Mouse (Mus musculus): ENCODE data around the gene Nit2. TPM values are rescaled to one million over a fixed set of nuclear protein-coding genes. Genes with fewer than 3 reads are reported as not detected.
A peak's percentile ranks its signal among the peaks of the same experiment; 100 is the strongest.

Gene Nit2
- 52.6 and 53.7 TPM in 2 replicates for polyA plus RNA-seq (2014; fragmentation: Nextera tagmentation; extraction: Ambion mirVana)

- Histone ChIP-seq H3K4me1 (replicated peaks; ENCODE audit: control insufficient read depth, insufficient read depth, low read length) (no peaks in the 10 kb centered on the region), H3K27ac (ENCODE audit: low read depth, low read length) (0 out of 2 replicates have a peak within 1 kb of the TSS, but pooled peaks have one; percentile 46), H3K4me2 (ENCODE audit: low read depth, low read length, severe bottlenecking) (peak within 1 kb of the TSS; percentile 68), H3K9ac (ENCODE audit: low read length) (peak within 1 kb of the TSS; percentile 73), H3K4me3 (ENCODE audit: low read depth, low read length) (peak within 1 kb of the TSS; percentile 70), H3K36me3 (ENCODE audit: control insufficient read depth, insufficient read depth, low read length) (no peaks in the 10 kb centered on the region), H3K9me3 (ENCODE audit: control insufficient read depth, low read length) (no peaks in the 10 kb centered on the region), H3K27me3 (ENCODE audit: control insufficient read depth, insufficient read depth, low read length) (no peaks in the 10 kb centered on the region)
- ATAC-seq (replicated peaks; ENCODE audit: low FRiP score): peak; percentile 99
- DNase-seq (ENCODE audit: low spot score): peak; percentile 96
- under 1% methylated on average over 58 of the region's 58 CpGs for WGBS
Measured at GRCm38 (mm10) chr16:57166611-57167513, at the start of gene Nit2. TSS of gene Nit2 (minus strand) at chr16:57167341.

- H3K4me1 ChIP-seq (replicated peaks; ENCODE audit: control insufficient read depth, insufficient read depth, low read length): no peaks in the 10 kb centered on the region
- DNase-seq (ENCODE audit: low spot score): no peak
- no peak for ATAC-seq (replicated peaks; ENCODE audit: low FRiP score)
Measured at GRCm38 (mm10) chr16:57215957-57216356, 48.8 kb upstream of the Nit2 start.

GRCm38 (mm10) chr16:57211037-57211436 lies 43.9 kb upstream of the Nit2 start:
- no peak overlapping the region for H3K27ac ChIP-seq (ENCODE audit: low read depth, low read length)
- DNase-seq (ENCODE audit: low spot score) (no peak), ATAC-seq (replicated peaks; ENCODE audit: low FRiP score) (no peak)
- H3K27me3 ChIP-seq (ENCODE audit: control insufficient read depth, insufficient read depth, low read length): no peaks in the 10 kb centered on the region
- no peaks in the 10 kb centered on the region for H3K36me3 ChIP-seq (ENCODE audit: control insufficient read depth, insufficient read depth, low read length)
- no peak overlapping the region for H3K4me3 ChIP-seq (ENCODE audit: low read depth, low read length)
- H3K9me3 ChIP-seq (ENCODE audit: control insufficient read depth, low read length): no peaks in the 10 kb centered on the region
- WGBS: 98% methylated on average over 2 of the region's 2 CpGs
- H3K9ac ChIP-seq (ENCODE audit: low read length): no peak overlapping the region
- no peaks in the 10 kb centered on the region for H3K4me1 ChIP-seq (replicated peaks; ENCODE audit: control insufficient read depth, insufficient read depth, low read length)
- no peak overlapping the region for H3K4me2 ChIP-seq (ENCODE audit: low read depth, low read length, severe bottlenecking)

More at GRCm38 (mm10) chr16:57215957-57216356, 48.8 kb upstream of the Nit2 start:
- H3K4me3 ChIP-seq (ENCODE audit: low read depth, low read length): no peak overlapping the region
- H3K9me3 ChIP-seq (ENCODE audit: control insufficient read depth, low read length): no peaks in the 10 kb centered on the region
- H3K4me2 ChIP-seq (ENCODE audit: low read depth, low read length, severe bottlenecking): no peak overlapping the region
- no peaks in the 10 kb centered on the region for H3K36me3 ChIP-seq (ENCODE audit: control insufficient read depth, insufficient read depth, low read length)
- H3K27ac ChIP-seq (ENCODE audit: low read depth, low read length): no peak overlapping the region
- H3K27me3 ChIP-seq (ENCODE audit: control insufficient read depth, insufficient read depth, low read length): no peaks in the 10 kb centered on the region
- H3K9ac ChIP-seq (ENCODE audit: low read length): no peak overlapping the region

GRCm38 (mm10) chr16:57208342-57208741 lies 41.2 kb upstream of the Nit2 start:
- 82% methylated on average over 2 of the region's 2 CpGs for WGBS
- Histone ChIP-seq H3K4me2 (ENCODE audit: low read depth, low read length, severe bottlenecking) (no peak overlapping the region), H3K27ac (ENCODE audit: low read depth, low read length) (no peak overlapping the region), H3K4me3 (ENCODE audit: low read depth, low read length) (no peak overlapping the region), H3K4me1 (replicated peaks; ENCODE audit: control insufficient read depth, insufficient read depth, low read length) (no peaks in the 10 kb centered on the region), H3K9ac (ENCODE audit: low read length) (no peak overlapping the region), H3K9me3 (ENCODE audit: control insufficient read depth, low read length) (no peaks in the 10 kb centered on the region), H3K36me3 (ENCODE audit: control insufficient read depth, insufficient read depth, low read length) (no peaks in the 10 kb centered on the region), H3K27me3 (ENCODE audit: control insufficient read depth, insufficient read depth, low read length) (no peaks in the 10 kb centered on the region)
- ATAC-seq (replicated peaks; ENCODE audit: low FRiP score) (no peak), DNase-seq (ENCODE audit: low spot score) (no peak)

- DNase-seq (ENCODE audit: low spot score): no peak
- Histone ChIP-seq H3K9ac (ENCODE audit: low read length) (no peak overlapping the region), H3K4me3 (ENCODE audit: low read depth, low read length) (no peak overlapping the region), H3K27me3 (ENCODE audit: control insufficient read depth, insufficient read depth, low read length) (no peaks in the 10 kb centered on the region), H3K4me2 (ENCODE audit: low read depth, low read length, severe bottlenecking) (no peak overlapping the region), H3K27ac (ENCODE audit: low read depth, low read length) (no peak overlapping the region), H3K9me3 (ENCODE audit: control insufficient read depth, low read length) (no peaks in the 10 kb centered on the region), H3K4me1 (replicated peaks; ENCODE audit: control insufficient read depth, insufficient read depth, low read length) (no peaks in the 10 kb centered on the region), H3K36me3 (ENCODE audit: control insufficient read depth, insufficient read depth, low read length) (no peaks in the 10 kb centered on the region)
- 65% methylated on average over 3 of the region's 3 CpGs for WGBS
- no peak for ATAC-seq (replicated peaks; ENCODE audit: low FRiP score)
Measured at GRCm38 (mm10) chr16:57197281-57197680, 30.1 kb upstream of the Nit2 start.

GRCm38 (mm10) chr16:57196590-57196989 lies 29.4 kb upstream of the Nit2 start:
- DNase-seq (ENCODE audit: low spot score) (no peak), ATAC-seq (replicated peaks; ENCODE audit: low FRiP score) (no peak)
- Histone ChIP-seq H3K27me3 (ENCODE audit: control insufficient read depth, insufficient read depth, low read length) (no peaks in the 10 kb centered on the region), H3K4me2 (ENCODE audit: low read depth, low read length, severe bottlenecking) (no peak overlapping the region), H3K9me3 (ENCODE audit: control insufficient read depth, low read length) (no peaks in the 10 kb centered on the region), H3K27ac (ENCODE audit: low read depth, low read length) (no peak overlapping the region), H3K4me1 (replicated peaks; ENCODE audit: control insufficient read depth, insufficient read depth, low read length) (no peaks in the 10 kb centered on the region), H3K4me3 (ENCODE audit: low read depth, low read length) (no peak overlapping the region), H3K9ac (ENCODE audit: low read length) (no peak overlapping the region), H3K36me3 (ENCODE audit: control insufficient read depth, insufficient read depth, low read length) (no peaks in the 10 kb centered on the region)
- WGBS: 87% methylated on average over 5 of the region's 5 CpGs

- ATAC-seq (replicated peaks; ENCODE audit: low FRiP score): no peak
Measured at GRCm38 (mm10) chr16:57191214-57191613, 24.1 kb upstream of the Nit2 start.

GRCm38 (mm10) chr16:57190390-57190789 lies 23.2 kb upstream of the Nit2 start:
- Histone ChIP-seq H3K4me3 (ENCODE audit: low read depth, low read length) (no peak overlapping the region), H3K27ac (ENCODE audit: low read depth, low read length) (no peak overlapping the region), H3K9ac (ENCODE audit: low read length) (no peak overlapping the region), H3K4me1 (replicated peaks; ENCODE audit: control insufficient read depth, insufficient read depth, low read length) (no peaks in the 10 kb centered on the region), H3K4me2 (ENCODE audit: low read depth, low read length, severe bottlenecking) (no peak overlapping the region), H3K27me3 (ENCODE audit: control insufficient read depth, insufficient read depth, low read length) (no peaks in the 10 kb centered on the region), H3K36me3 (ENCODE audit: control insufficient read depth, insufficient read depth, low read length) (no peaks in the 10 kb centered on the region), H3K9me3 (ENCODE audit: control insufficient read depth, low read length) (no peaks in the 10 kb centered on the region)
- 91% methylated on average over 8 of the region's 8 CpGs for WGBS
- ATAC-seq (replicated peaks; ENCODE audit: low FRiP score) (no peak), DNase-seq (ENCODE audit: low spot score) (no peak)

More at GRCm38 (mm10) chr16:57191214-57191613, 24.1 kb upstream of the Nit2 start:
- Histone ChIP-seq H3K27me3 (ENCODE audit: control insufficient read depth, insufficient read depth, low read length) (no peaks in the 10 kb centered on the region), H3K4me1 (replicated peaks; ENCODE audit: control insufficient read depth, insufficient read depth, low read length) (no peaks in the 10 kb centered on the region), H3K4me3 (ENCODE audit: low read depth, low read length) (no peak overlapping the region), H3K4me2 (ENCODE audit: low read depth, low read length, severe bottlenecking) (no peak overlapping the region), H3K27ac (ENCODE audit: low read depth, low read length) (no peak overlapping the region), H3K9ac (ENCODE audit: low read length) (no peak overlapping the region), H3K9me3 (ENCODE audit: control insufficient read depth, low read length) (no peaks in the 10 kb centered on the region), H3K36me3 (ENCODE audit: control insufficient read depth, insufficient read depth, low read length) (no peaks in the 10 kb centered on the region)
- 89% methylated on average over 14 of the region's 14 CpGs for WGBS
- DNase-seq (ENCODE audit: low spot score): no peak

GRCm38 (mm10) chr16:57189493-57189892 lies 22.4 kb upstream of the Nit2 start:
- Histone ChIP-seq H3K36me3 (ENCODE audit: control insufficient read depth, insufficient read depth, low read length) (no peaks in the 10 kb centered on the region), H3K27me3 (ENCODE audit: control insufficient read depth, insufficient read depth, low read length) (no peaks in the 10 kb centered on the region), H3K9me3 (ENCODE audit: control insufficient read depth, low read length) (no peaks in the 10 kb centered on the region), H3K4me2 (ENCODE audit: low read depth, low read length, severe bottlenecking) (no peak overlapping the region), H3K9ac (ENCODE audit: low read length) (no peak overlapping the region), H3K27ac (ENCODE audit: low read depth, low read length) (no peak overlapping the region), H3K4me1 (replicated peaks; ENCODE audit: control insufficient read depth, insufficient read depth, low read length) (no peaks in the 10 kb centered on the region), H3K4me3 (ENCODE audit: low read depth, low read length) (no peak overlapping the region)
- ATAC-seq (replicated peaks; ENCODE audit: low FRiP score) (no peak), DNase-seq (ENCODE audit: low spot score) (no peak)
- 88% methylated on average over 2 of the region's 2 CpGs for WGBS
